Mouse (Mus musculus) E14TG2a.4 (cell line): Measurements from ENCODE around the gene Barx2.

ENCODE experiments used
- H3K27me3 ChIP-seq: 2 replicates; pipeline ENCODE4 v1.6.1; 2014; ENCODE audit warnings: low read length, control low read depth; ENCODE audit not compliant: insufficient read depth
- H3K36me3 ChIP-seq: 2 replicates; pipeline ENCODE4 v1.6.1; 2014; ENCODE audit warnings: low read length, control low read depth; ENCODE audit not compliant: insufficient read depth
- H3K4me1 ChIP-seq: replicated peaks from 2 replicates; pipeline ENCODE4 v1.6.1; 2014; ENCODE audit warnings: low read depth, low read length, control low read depth
- H3K4me3 ChIP-seq: replicated peaks from 2 replicates; pipeline ENCODE4 v1.5.1; 2014; ENCODE audit warnings: mild to moderate bottlenecking, low read length
- H3K9me3 ChIP-seq: 2 replicates; pipeline ENCODE4 v1.6.1; 2014; ENCODE audit warnings: low read length, control low read depth
- CTCF ChIP-seq: conservative IDR thresholded peaks from 2 replicates; pipeline ENCODE4 v1.5.1; 2014; ENCODE audit warnings: low read length
- NANOG ChIP-seq: IDR thresholded peaks from 2 replicates; pipeline ENCODE4 v1.6.1; 2014; ENCODE audit warnings: borderline replicate concordance, low read length, mixed read lengths
- POU5F1 ChIP-seq: IDR thresholded peaks from 2 replicates; pipeline ENCODE4 v1.6.1; 2014; ENCODE audit warnings: low read length, borderline replicate concordance

The Barx2 gene

GRCm38 (mm10) chr9:31913739-31914591 lies 703 bp upstream of the Barx2 start:
- peaks cover 25% of the 10 kb centered on the region for H3K4me1 ChIP-seq
- TF ChIP-seq NANOG (no peak), CTCF (no peak), POU5F1 (no peak)
- H3K4me3 ChIP-seq, result peak overlapping the region; percentile 88
- H3K27me3 ChIP-seq, result peaks cover 85% of the 10 kb centered on the region
- H3K9me3 ChIP-seq, result no peaks in the 10 kb centered on the region
- no peaks in the 10 kb centered on the region for H3K36me3 ChIP-seq

- Histone ChIP-seq H3K4me1 (peaks cover 25% of the 10 kb centered on the region), H3K9me3 (no peaks in the 10 kb centered on the region), H3K36me3 (no peaks in the 10 kb centered on the region), H3K27me3 (peaks cover 85% of the 10 kb centered on the region), H3K4me3 (peak overlapping the region; percentile 88)
- TF ChIP-seq POU5F1, result no peak
- no peak for TF ChIP-seq CTCF
- TF ChIP-seq NANOG, result no peak
Observed at GRCm38 (mm10) chr9:31912553-31912920, 725 bp downstream of the Barx2 start.

- H3K4me3 ChIP-seq, result no peak overlapping the region
- TF ChIP-seq NANOG (no peak), POU5F1 (no peak), CTCF (no peak)
- H3K27me3 ChIP-seq, result peaks cover 67% of the 10 kb centered on the region
- H3K4me1 ChIP-seq, result peaks cover 21% of the 10 kb centered on the region
- no peaks in the 10 kb centered on the region for H3K9me3 ChIP-seq
- no peaks in the 10 kb centered on the region for H3K36me3 ChIP-seq
Observed at GRCm38 (mm10) chr9:31910221-31910620, 3.0 kb downstream of the Barx2 start.

GRCm38 (mm10) chr9:31901781-31902180 lies 11.5 kb downstream of the Barx2 start:
- H3K4me3 ChIP-seq, result no peak overlapping the region
- TF ChIP-seq CTCF (no peak), POU5F1 (no peak), NANOG (no peak)
- no peaks in the 10 kb centered on the region for H3K9me3 ChIP-seq
- H3K4me1 ChIP-seq, result 0 out of 2 replicates have a peak, but pooled peaks cover 2% of the 10 kb centered on the region
- H3K27me3 ChIP-seq, result no peaks in the 10 kb centered on the region; the same call in 1 of the 2 replicates
- no peaks in the 10 kb centered on the region for H3K36me3 ChIP-seq

GRCm38 (mm10) chr9:31894775-31895320 lies 18.4 kb downstream of the Barx2 start:
- Histone ChIP-seq H3K36me3 (no peaks in the 10 kb centered on the region), H3K4me1 (peaks cover 5% of the 10 kb centered on the region), H3K4me3 (no peak overlapping the region), H3K9me3 (no peaks in the 10 kb centered on the region), H3K27me3 (no peaks in the 10 kb centered on the region; the same call in 1 of the 2 replicates)
- no peak for TF ChIP-seq NANOG
- TF ChIP-seq CTCF, result no peak

- TF ChIP-seq CTCF (no peak), NANOG (no peak), POU5F1 (no peak)
- H3K27me3 ChIP-seq, result no peaks in the 10 kb centered on the region
- H3K36me3 ChIP-seq, result no peaks in the 10 kb centered on the region
- H3K9me3 ChIP-seq, result no peaks in the 10 kb centered on the region
- no peaks in the 10 kb centered on the region for H3K4me1 ChIP-seq
- H3K4me3 ChIP-seq, result no peak overlapping the region
Observed at GRCm38 (mm10) chr9:31888333-31888732, 24.9 kb downstream of the Barx2 start.

- H3K9me3 ChIP-seq, result no peaks in the 10 kb centered on the region
- H3K27me3 ChIP-seq, result no peaks in the 10 kb centered on the region
- H3K36me3 ChIP-seq, result no peaks in the 10 kb centered on the region
- no peaks in the 10 kb centered on the region for H3K4me1 ChIP-seq
- no peak overlapping the region for H3K4me3 ChIP-seq
- no peak for TF ChIP-seq POU5F1
- no peak for TF ChIP-seq CTCF
- TF ChIP-seq NANOG, result no peak
Observed at GRCm38 (mm10) chr9:31886258-31886657, 27.0 kb downstream of the Barx2 start.

- TF ChIP-seq POU5F1 (no peak), NANOG (no peak), CTCF (no peak)
- no peaks in the 10 kb centered on the region for H3K9me3 ChIP-seq
- no peaks in the 10 kb centered on the region for H3K27me3 ChIP-seq
- H3K36me3 ChIP-seq, result no peaks in the 10 kb centered on the region
- no peak overlapping the region for H3K4me3 ChIP-seq
- H3K4me1 ChIP-seq, result no peaks in the 10 kb centered on the region
Observed at GRCm38 (mm10) chr9:31882376-31882775, 30.9 kb downstream of the Barx2 start.

- H3K27me3 ChIP-seq, result 0 out of 2 replicates have a peak, but pooled peaks cover 9% of the 10 kb centered on the region
- TF ChIP-seq NANOG, result no peak
- TF ChIP-seq POU5F1, result no peak
- TF ChIP-seq CTCF, result no peak
- no peaks in the 10 kb centered on the region for H3K4me1 ChIP-seq
Observed at GRCm38 (mm10) chr9:31875556-31875955, 37.7 kb downstream of the Barx2 start.

More at GRCm38 (mm10) chr9:31875556-31875955, 37.7 kb downstream of the Barx2 start:
- H3K4me3 ChIP-seq, result no peak overlapping the region
- H3K9me3 ChIP-seq, result no peaks in the 10 kb centered on the region
- H3K36me3 ChIP-seq, result no peaks in the 10 kb centered on the region
